Mouse (Mus musculus) forebrain, embryonic 13.5 days (tissue): ENCODE measurements around the gene Azi2. TPM values are rescaled to one million over a fixed set of nuclear protein-coding genes. Genes with fewer than 3 reads are reported as not detected.

Experiments used
- ATAC-seq: fragments of 200-750 bp; cut with Nextera tagmentation; 2 replicates; pipeline ENCODE4 v1.8.0; 2017
- H3K27ac ChIP-seq: fragments of 300-500 bp; sonication (generic); 2 replicates; pipeline ENCODE4 v1.5.1; 2015; ENCODE audit warnings: inconsistent platforms, mild to moderate bottlenecking, moderate library complexity
- H3K27me3 ChIP-seq: fragments of 300-500 bp; sonication (generic); 2 replicates; pipeline ENCODE4 v1.6.1; 2015; ENCODE audit warnings: mild to moderate bottlenecking, inconsistent platforms
- H3K36me3 ChIP-seq: fragments of 300-500 bp; sonication (generic); 2 replicates; pipeline ENCODE4 v1.6.1; 2015; ENCODE audit warnings: mild to moderate bottlenecking, inconsistent platforms; ENCODE audit not compliant: poor library complexity, severe bottlenecking
- H3K4me1 ChIP-seq: fragments of 300-500 bp; sonication (generic); 2 replicates; pipeline ENCODE4 v1.6.1; 2015; ENCODE audit warnings: inconsistent platforms
- H3K4me2 ChIP-seq: fragments of 300-500 bp; sonication (generic); 2 replicates; pipeline ENCODE4 v1.6.1; 2015; ENCODE audit warnings: inconsistent platforms, mild to moderate bottlenecking, moderate library complexity
- H3K4me3 ChIP-seq: fragments of 300-500 bp; sonication (generic); 2 replicates; pipeline ENCODE4 v1.5.1; 2015; ENCODE audit warnings: mild to moderate bottlenecking, inconsistent platforms
- H3K9ac ChIP-seq: fragments of 300-500 bp; sonication (generic); 2 replicates; pipeline ENCODE4 v1.6.1; 2015; ENCODE audit warnings: mild to moderate bottlenecking, inconsistent platforms
- H3K9me3 ChIP-seq: fragments of 300-500 bp; sonication (generic); replicated peaks from 2 replicates; pipeline ENCODE4 v1.6.1; 2016; ENCODE audit warnings: inconsistent platforms
- WGBS: fragments of 180-500 bp; shearing (Covaris S2); methylation state at CpG from one replicate; pipeline ENCODE4 v1.1.7; 2015; 5-methylcytosine and 5-hydroxymethylcytosine counted together
- microRNA-seq: library from miRNA; unstranded; fragments of <30 nt; microRNA quantifications from one replicate; pipeline ENCODE4, GENCODE M21; 2016
- polyA plus RNA-seq: library from polyadenylated mRNA; unstranded; fragments of >200 nt; fragmentation: Nextera tagmentation; extraction: Ambion mirVana; gene quantifications from 2 replicates; pipeline ENCODE4 v1.2.1, GENCODE M21; 2015

The Azi2 gene
- polyA plus RNA-seq, 1 experiment from 2014 or later: 73.7 TPM

DNA sequence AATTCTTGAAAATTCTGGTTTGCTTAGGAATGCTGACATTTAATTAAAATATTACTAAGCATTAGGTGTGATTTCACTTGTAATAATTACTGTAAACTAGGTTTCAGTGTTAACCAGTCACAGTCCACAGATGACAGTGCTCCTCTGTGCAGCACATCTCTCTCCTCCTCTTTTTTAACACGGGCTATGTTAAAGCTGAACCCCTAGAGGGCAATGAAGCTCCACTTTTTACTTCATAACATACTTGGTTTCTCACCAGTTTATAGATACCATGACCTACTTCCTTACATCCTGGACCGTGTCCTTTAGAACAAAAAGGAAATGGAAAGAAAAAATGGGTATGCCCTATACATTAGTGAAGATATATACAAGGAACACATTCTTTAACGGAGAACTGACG lies 59.1 kb downstream of the Azi2 start:
- no peaks in the 10 kb centered on the region for H3K36me3 ChIP-seq
- no peaks in the 10 kb centered on the region for H3K9me3 ChIP-seq
- H3K9ac ChIP-seq: no peak overlapping the region
- H3K27ac ChIP-seq: no peak overlapping the region
- 53% methylated on average over 4 of the region's 4 CpGs for WGBS
- no peak overlapping the region for H3K4me3 ChIP-seq
- peaks cover 11% of the 10 kb centered on the region; the same call in 1 of the 2 replicates for H3K4me1 ChIP-seq
- H3K27me3 ChIP-seq: no peaks in the 10 kb centered on the region
- H3K4me2 ChIP-seq: no peak overlapping the region
- ATAC-seq: peak; percentile 77

DNA sequence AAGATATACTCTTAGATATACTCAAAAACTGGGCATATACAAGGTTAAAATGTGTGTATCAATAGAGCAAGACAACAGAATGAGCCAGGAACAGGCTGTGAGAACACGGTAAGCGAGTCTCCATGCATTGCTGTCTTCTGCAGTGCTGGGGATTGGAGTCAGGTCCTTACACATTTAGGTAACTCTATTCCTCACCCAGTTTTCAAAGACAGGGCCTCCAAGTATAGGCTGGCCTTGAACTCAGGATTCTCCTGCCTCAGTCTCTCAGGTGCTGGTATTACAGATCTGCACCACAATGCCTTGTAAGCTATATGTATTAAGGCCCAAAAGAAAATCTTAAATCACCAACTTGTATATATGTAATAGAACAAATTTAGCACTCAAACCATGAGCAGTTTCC lies 60.2 kb downstream of the Azi2 start:
- Histone ChIP-seq H3K4me2 (no peak overlapping the region), H3K27me3 (no peaks in the 10 kb centered on the region), H3K36me3 (no peaks in the 10 kb centered on the region), H3K9ac (no peak overlapping the region), H3K9me3 (no peaks in the 10 kb centered on the region), H3K4me1 (peaks cover 11% of the 10 kb centered on the region; the same call in 1 of the 2 replicates), H3K27ac (no peak overlapping the region), H3K4me3 (no peak overlapping the region)
- no peak for ATAC-seq
- WGBS: 94% methylated on average over 2 of the region's 2 CpGs

DNA sequence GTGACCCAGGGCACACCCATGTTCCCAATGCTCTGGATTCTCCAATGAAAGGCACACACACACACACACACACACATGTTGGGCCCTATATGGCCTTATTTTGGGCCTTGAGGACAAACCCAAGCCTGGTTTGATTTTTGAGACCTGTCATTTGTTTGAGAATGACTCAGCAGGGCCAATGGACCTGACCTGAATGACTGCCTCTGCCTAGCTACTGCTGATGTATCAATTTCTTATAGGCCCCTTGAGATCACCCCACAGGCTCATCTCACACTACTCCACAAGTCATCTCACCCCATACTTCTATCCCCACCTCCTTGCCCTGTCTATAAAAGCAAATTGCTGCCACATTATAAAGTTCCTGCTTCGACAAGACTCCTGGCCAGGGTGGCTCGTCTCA lies 61.5 kb downstream of the Azi2 start:
- 77% methylated on average over 2 of the region's 2 CpGs for WGBS
- no peaks in the 10 kb centered on the region for H3K9me3 ChIP-seq
- H3K9ac ChIP-seq: no peak overlapping the region
- ATAC-seq: no peak
- H3K36me3 ChIP-seq: no peaks in the 10 kb centered on the region
- no peak overlapping the region for H3K4me3 ChIP-seq
- H3K4me2 ChIP-seq: no peak overlapping the region
- peaks cover 10% of the 10 kb centered on the region; the same call in 1 of the 2 replicates for H3K4me1 ChIP-seq
- 0 out of 2 replicates have a peak, but pooled peaks cover 4% of the 10 kb centered on the region for H3K27me3 ChIP-seq
- no peak overlapping the region for H3K27ac ChIP-seq

DNA sequence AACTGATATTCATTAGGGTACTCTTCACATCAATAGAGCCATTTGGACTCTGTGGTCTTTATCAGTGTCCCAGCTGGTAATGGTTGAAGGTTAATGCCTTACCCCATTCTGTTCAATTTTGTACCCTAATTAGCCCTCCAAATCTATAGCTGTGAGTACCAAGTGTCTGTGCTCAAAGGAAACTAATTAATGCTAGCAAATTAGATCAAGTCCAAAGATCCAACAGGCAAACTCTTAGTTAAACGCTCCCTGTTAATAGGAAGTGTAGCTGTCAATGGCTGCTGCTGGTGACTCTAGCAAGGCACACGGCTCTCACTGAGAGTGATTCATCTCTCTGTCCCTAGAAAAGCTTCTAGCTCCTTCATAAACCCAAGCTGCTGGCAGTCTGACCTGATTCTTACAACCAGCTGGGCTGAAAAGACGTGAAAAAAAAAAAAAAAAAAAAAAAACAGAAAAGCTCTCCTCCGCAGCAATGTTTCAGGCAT lies 68.3 kb downstream of the Azi2 start:
- WGBS: 7% methylated on average over 4 of the region's 4 CpGs
- peaks cover 30% of the 10 kb centered on the region for H3K4me1 ChIP-seq
- no peak overlapping the region for H3K4me3 ChIP-seq
- peaks cover 4% of the 10 kb centered on the region; the same call in 1 of the 2 replicates for H3K27me3 ChIP-seq
- no peaks in the 10 kb centered on the region for H3K36me3 ChIP-seq
- peak; percentile 84 for ATAC-seq
- H3K27ac ChIP-seq: peak overlapping the region; percentile 65
- H3K9me3 ChIP-seq: no peaks in the 10 kb centered on the region
- peak overlapping the region; percentile 1; the same call in 1 of the 2 replicates for H3K4me2 ChIP-seq
- H3K9ac ChIP-seq: no peak overlapping the region

DNA sequence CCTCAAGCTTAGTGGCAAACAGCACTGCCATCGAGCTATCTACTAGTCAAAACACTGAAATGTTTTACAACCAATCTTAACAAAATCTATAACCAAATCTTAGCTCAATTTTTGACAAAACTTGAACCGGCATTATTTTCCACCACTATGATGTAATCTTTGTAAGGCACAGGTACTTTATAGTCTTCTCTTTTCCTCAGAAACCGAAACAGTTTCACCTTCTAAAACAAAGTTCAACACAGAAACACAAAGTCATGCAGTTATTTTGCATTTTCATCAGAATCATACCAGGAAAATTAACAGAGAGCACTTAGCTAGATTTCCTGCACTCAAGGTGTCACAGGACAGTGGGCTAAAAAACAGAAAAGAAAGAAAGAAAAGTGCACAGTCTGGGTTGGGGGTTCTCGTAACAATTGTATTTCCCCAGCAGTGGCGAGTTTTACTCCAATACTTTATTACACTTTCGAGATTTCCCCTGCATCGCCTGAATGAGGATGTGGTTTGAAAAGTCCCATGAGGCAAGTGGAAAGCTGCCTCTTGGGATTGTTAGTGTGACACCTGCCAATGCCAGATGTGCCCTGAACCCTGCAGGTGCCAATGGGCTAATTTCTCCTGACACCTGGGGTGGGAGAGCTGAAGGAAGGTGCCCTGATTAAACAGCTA lies 69.5 kb downstream of the Azi2 start:
- Histone ChIP-seq H3K36me3 (no peaks in the 10 kb centered on the region), H3K4me3 (no peak overlapping the region), H3K4me1 (peaks cover 30% of the 10 kb centered on the region), H3K9me3 (no peaks in the 10 kb centered on the region), H3K27ac (peak overlapping the region; percentile 14; the same call in 1 of the 2 replicates), H3K9ac (no peak overlapping the region), H3K27me3 (peaks cover 4% of the 10 kb centered on the region; the same call in 1 of the 2 replicates), H3K4me2 (no peak overlapping the region)
- WGBS: 76% methylated on average over 7 of the region's 7 CpGs
- ATAC-seq: no peak

DNA sequence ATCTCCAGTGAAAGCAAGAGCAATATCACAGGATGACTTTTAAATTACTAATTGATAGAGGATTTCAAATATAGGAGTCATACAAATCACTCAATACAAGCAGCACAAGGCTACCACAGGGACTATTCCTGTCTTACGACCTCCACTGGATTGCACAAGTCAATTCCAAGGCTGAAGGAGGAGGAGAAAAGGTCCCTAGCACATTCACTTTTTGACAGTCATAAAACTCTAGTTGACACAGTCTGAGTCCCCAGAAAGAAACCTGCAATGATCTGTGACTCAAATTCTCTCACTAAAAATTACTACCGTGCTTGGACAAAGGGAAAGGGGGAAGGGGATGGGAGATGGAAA lies 70.0 kb downstream of the Azi2 start:
- 76% methylated on average over 2 of the region's 2 CpGs for WGBS

More for the DNA sequence above, 70.0 kb downstream of the Azi2 start:
- Histone ChIP-seq H3K4me2 (no peak overlapping the region), H3K27ac (no peak overlapping the region), H3K9me3 (no peaks in the 10 kb centered on the region), H3K4me1 (peaks cover 30% of the 10 kb centered on the region), H3K36me3 (no peaks in the 10 kb centered on the region), H3K27me3 (peaks cover 4% of the 10 kb centered on the region; the same call in 1 of the 2 replicates), H3K9ac (no peak overlapping the region), H3K4me3 (no peak overlapping the region)
- no peak for ATAC-seq

Small RNA genes within 50 kb of the gene (microRNA-seq; reads per million reads assigned to microRNA genes)
- gene Gm22008: not detected

Other genes with a start within 250 kb of the Azi2 start
- gene Cmc1, start 109.7 kb downstream of the Azi2 start, polyA plus RNA-seq: 47.5 and 51.9 TPM in 2 replicates